Mouse (Mus musculus) CH12.LX (cell line): ENCODE measurements around the gene Trib3. TPM values are rescaled to one million over a fixed set of nuclear protein-coding genes. Genes with fewer than 3 reads are reported as not detected.

Experiments
- DNase-seq: peaks from one replicate; pipeline ENCODE4 v3.0.0-alpha.2; 2013; ENCODE audit errors: extremely low read depth
- H3K27ac ChIP-seq: 2 replicates; pipeline ENCODE4 v1.5.1; 2012; ENCODE audit warnings: low read depth, mild to moderate bottlenecking, control low read depth, moderate library complexity; ENCODE audit not compliant: insufficient read depth
- H3K27me3 ChIP-seq: replicated peaks from 2 replicates; pipeline ENCODE3; 2012; ENCODE audit warnings: inconsistent platforms
- H3K36me3 ChIP-seq, 2 experiments: replicated peaks in 1 of 2; 2 replicates each; pipeline versions ENCODE3 to v1.6.1; 2012; ENCODE audit warnings: inconsistent platforms in 1 of 2, low read length in 1 of 2, mild to moderate bottlenecking in 1 of 2, mixed read lengths in 1 of 2, moderate library complexity in 1 of 2; ENCODE audit not compliant: control insufficient read depth in 1 of 2, insufficient read depth in 1 of 2
- H3K4me1 ChIP-seq, 2 experiments: 2 replicates each; pipeline ENCODE4 v1.6.1; 2012; ENCODE audit warnings: inconsistent platforms in 1 of 2, moderate library complexity in 1 of 2; ENCODE audit not compliant: insufficient read depth in 2 of 2, control insufficient read depth in 1 of 2
- H3K4me2 ChIP-seq: 2 replicates; pipeline ENCODE4 v1.6.1; 2012; ENCODE audit warnings: low read depth, mild to moderate bottlenecking, control low read depth; ENCODE audit not compliant: poor library complexity, insufficient read depth, severe bottlenecking
- H3K4me3 ChIP-seq, 3 experiments: fragments of 150-350 bp in 1 of 3; sonication (generic) in 1 of 3; replicated peaks in 1 of 3; 2 replicates each; pipeline versions ENCODE3 to v1.5.1; 2011 to 2012; ENCODE audit warnings: low read depth in 2 of 3, low read length in 2 of 3, mild to moderate bottlenecking in 2 of 3, moderate library complexity in 2 of 3, control low read depth in 1 of 3, improper control_type of control experiment in 1 of 3, inconsistent platforms in 1 of 3, mixed read lengths in 1 of 3; ENCODE audit not compliant: poor library complexity in 1 of 3
- H3K79me2 ChIP-seq: replicated peaks from 2 replicates; pipeline ENCODE4 v1.6.1; 2012; ENCODE audit warnings: mild to moderate bottlenecking, moderate library complexity; ENCODE audit not compliant: control insufficient read depth, poor library complexity, insufficient read depth, severe bottlenecking; ENCODE audit errors: extremely low read depth
- H3K9ac ChIP-seq: 2 replicates; pipeline ENCODE4 v1.6.1; 2012; ENCODE audit warnings: low read depth, mild to moderate bottlenecking, control low read depth, moderate library complexity; ENCODE audit not compliant: insufficient read depth
- H3K9me3 ChIP-seq: replicated peaks from 2 replicates; pipeline ENCODE3; 2012; ENCODE audit warnings: low read length, inconsistent platforms, mixed read lengths
- BHLHE40 ChIP-seq: IDR thresholded peaks from 2 replicates; pipeline ENCODE4 v1.6.1; 2011; ENCODE audit warnings: mild to moderate bottlenecking, low read depth, low read length, improper control_type of control experiment
- CHD1 ChIP-seq: IDR thresholded peaks from 2 replicates; pipeline ENCODE4 v1.6.1; 2012; ENCODE audit warnings: low read depth, low read length, improper control_type of control experiment, inconsistent platforms
- CHD2 ChIP-seq: IDR thresholded peaks from 2 replicates; pipeline ENCODE4 v1.6.1; 2011; ENCODE audit warnings: low read length, improper control_type of control experiment
- CTCF ChIP-seq, 2 experiments: IDR thresholded peaks in 1 of 2; conservative IDR thresholded peaks in 1 of 2; 2 replicates each; pipeline ENCODE4 v1.5.1; 2011 to 2012; ENCODE audit warnings: low read depth in 2 of 2, low read length in 2 of 2, improper control_type of control experiment in 1 of 2, inconsistent platforms in 1 of 2, mild to moderate bottlenecking in 1 of 2, moderate library complexity in 1 of 2
- E2F4 ChIP-seq: IDR thresholded peaks from 2 replicates; pipeline ENCODE4 v1.6.1; 2011; ENCODE audit warnings: low read depth, low read length, improper control_type of control experiment; ENCODE audit not compliant: insufficient replicate concordance
- ELF1 ChIP-seq: IDR thresholded peaks from 2 replicates; pipeline ENCODE4 v1.6.1; 2014; ENCODE audit warnings: low read depth, mild to moderate bottlenecking, inconsistent platforms, low read length, improper control_type of control experiment
- EP300 ChIP-seq: IDR thresholded peaks from 2 replicates; pipeline ENCODE4 v1.6.1; 2011; ENCODE audit warnings: low read length, improper control_type of control experiment
- ETS1 ChIP-seq: conservative IDR thresholded peaks from 2 replicates; pipeline ENCODE4 v1.6.1; 2012; ENCODE audit warnings: low read depth, mild to moderate bottlenecking, inconsistent platforms, low read length, improper control_type of control experiment, moderate library complexity
- GABPA ChIP-seq: IDR thresholded peaks from 2 replicates; pipeline ENCODE4 v1.6.1; 2012; ENCODE audit warnings: low read depth, low read length, improper control_type of control experiment, inconsistent platforms; ENCODE audit not compliant: insufficient replicate concordance
- HCFC1 ChIP-seq: IDR thresholded peaks from 2 replicates; pipeline ENCODE4 v1.6.1; 2012; ENCODE audit warnings: low read depth, mild to moderate bottlenecking, inconsistent platforms, low read length, improper control_type of control experiment
- IRF4 ChIP-seq: IDR thresholded peaks from 2 replicates; pipeline ENCODE4 v1.6.1; 2014; ENCODE audit warnings: low read depth, mild to moderate bottlenecking, inconsistent platforms, low read length, improper control_type of control experiment
- JUN ChIP-seq: IDR thresholded peaks from 2 replicates; pipeline ENCODE4 v1.6.1; 2011; ENCODE audit warnings: low read depth, mild to moderate bottlenecking, low read length, improper control_type of control experiment, moderate library complexity; ENCODE audit not compliant: insufficient read depth
- JUND ChIP-seq: conservative IDR thresholded peaks from 2 replicates; pipeline ENCODE4 v1.6.1; 2011; ENCODE audit warnings: low read depth, low read length, improper control_type of control experiment
- KAT2A ChIP-seq: IDR thresholded peaks from 2 replicates; pipeline ENCODE4 v1.6.1; 2012; ENCODE audit warnings: low read length, improper control_type of control experiment, inconsistent platforms; ENCODE audit not compliant: insufficient replicate concordance
- MAFK ChIP-seq: IDR thresholded peaks from 2 replicates; pipeline ENCODE4 v1.6.1; 2011; ENCODE audit warnings: low read length, improper control_type of control experiment; ENCODE audit not compliant: insufficient replicate concordance
- MAX ChIP-seq: IDR thresholded peaks from 2 replicates; pipeline ENCODE4 v1.6.1; 2011; ENCODE audit warnings: low read length, improper control_type of control experiment
- MAZ ChIP-seq: IDR thresholded peaks from 2 replicates; pipeline ENCODE4 v1.6.1; 2012; ENCODE audit warnings: low read depth, mild to moderate bottlenecking, inconsistent platforms, low read length, improper control_type of control experiment, moderate library complexity
- MEF2A ChIP-seq: IDR thresholded peaks from 2 replicates; pipeline ENCODE4 v1.6.1; 2014; ENCODE audit warnings: low read depth, mild to moderate bottlenecking, inconsistent platforms, low read length, improper control_type of control experiment, borderline replicate concordance
- MXI1 ChIP-seq: IDR thresholded peaks from 2 replicates; pipeline ENCODE4 v1.6.1; 2011; ENCODE audit warnings: mild to moderate bottlenecking, low read depth, low read length, improper control_type of control experiment
- MYC ChIP-seq: IDR thresholded peaks from 2 replicates; pipeline ENCODE4 v1.6.1; 2011; ENCODE audit warnings: low read depth, mild to moderate bottlenecking, improper control_type of control experiment, low read length
- NELFE ChIP-seq: IDR thresholded peaks from 2 replicates; pipeline ENCODE4 v1.6.1; 2011; ENCODE audit warnings: low read depth, low read length, improper control_type of control experiment
- NRF1 ChIP-seq: IDR thresholded peaks from 2 replicates; pipeline ENCODE4 v1.6.1; 2014; ENCODE audit warnings: low read depth, mild to moderate bottlenecking, inconsistent platforms, low read length, improper control_type of control experiment, moderate library complexity
- PAX5 ChIP-seq: IDR thresholded peaks from 2 replicates; pipeline ENCODE4 v1.6.1; 2012; ENCODE audit warnings: low read length, inconsistent platforms, mixed read lengths
- POLR2A ChIP-seq: IDR thresholded peaks from 2 replicates; pipeline ENCODE4 v1.6.1; 2011; ENCODE audit warnings: low read depth, mild to moderate bottlenecking, improper control_type of control experiment, low read length
- POLR2AphosphoS2 ChIP-seq: IDR thresholded peaks from 2 replicates; pipeline ENCODE4 v1.6.1; 2011; ENCODE audit warnings: low read depth, low read length, improper control_type of control experiment
- RAD21 ChIP-seq: IDR thresholded peaks from 2 replicates; pipeline ENCODE4 v1.6.1; 2011; ENCODE audit warnings: low read depth, mild to moderate bottlenecking, low read length, improper control_type of control experiment, moderate library complexity
- RCOR1 ChIP-seq: conservative IDR thresholded peaks from 2 replicates; pipeline ENCODE4 v1.6.1; 2012; ENCODE audit warnings: low read depth, mild to moderate bottlenecking, inconsistent platforms, low read length, improper control_type of control experiment
- SIN3A ChIP-seq: IDR thresholded peaks from 2 replicates; pipeline ENCODE4 v1.6.1; 2012; ENCODE audit warnings: low read length, improper control_type of control experiment, inconsistent platforms
- SMC3 ChIP-seq: IDR thresholded peaks from 2 replicates; pipeline ENCODE4 v1.6.1; 2011; ENCODE audit warnings: low read depth, low read length, improper control_type of control experiment
- TBP ChIP-seq: conservative IDR thresholded peaks from 2 replicates; pipeline ENCODE4 v1.6.1; 2011; ENCODE audit warnings: low read depth, low read length, improper control_type of control experiment
- TCF12 ChIP-seq: IDR thresholded peaks from 2 replicates; pipeline ENCODE4 v1.6.1; 2014; ENCODE audit warnings: low read depth, mild to moderate bottlenecking, inconsistent platforms, low read length, improper control_type of control experiment
- UBTF ChIP-seq: IDR thresholded peaks from 2 replicates; pipeline ENCODE4 v1.6.1; 2012; ENCODE audit warnings: low read depth, mild to moderate bottlenecking, inconsistent platforms, low read length, improper control_type of control experiment, moderate library complexity
- USF1 ChIP-seq: IDR thresholded peaks from 2 replicates; pipeline ENCODE4 v1.6.1; 2014; ENCODE audit warnings: low read depth, mild to moderate bottlenecking, inconsistent platforms, low read length, improper control_type of control experiment
- USF2 ChIP-seq: conservative IDR thresholded peaks from 2 replicates; pipeline ENCODE4 v1.6.1; 2011; ENCODE audit warnings: low read depth, low read length, improper control_type of control experiment
- ZC3H11A ChIP-seq: IDR thresholded peaks from 2 replicates; pipeline ENCODE4 v1.6.1; 2012; ENCODE audit warnings: low read depth, mild to moderate bottlenecking, inconsistent platforms, low read length, improper control_type of control experiment
- ZKSCAN1 ChIP-seq: IDR thresholded peaks from 2 replicates; pipeline ENCODE4 v1.6.1; 2012; ENCODE audit warnings: low read depth, inconsistent platforms, low read length, improper control_type of control experiment, borderline replicate concordance
- ZMIZ1 ChIP-seq: IDR thresholded peaks from 2 replicates; pipeline ENCODE4 v1.6.1; 2012; ENCODE audit warnings: low read depth, mild to moderate bottlenecking, inconsistent platforms, low read length, improper control_type of control experiment
- ZNF384 ChIP-seq: IDR thresholded peaks from 2 replicates; pipeline ENCODE4 v1.6.1; 2012; ENCODE audit warnings: low read depth, low read length, improper control_type of control experiment, inconsistent platforms
- dilution Hi-C: fragments of 300-500 bp; cut with MboI; formaldehyde crosslinking; loops from 2 replicates; pipeline ENCODE4 v1.14.3; 2020; ENCODE audit warnings: low sequenced_read_pairs; ENCODE audit not compliant: extremely low pct_unique_long_range_greater_than_20kb, extremely low pct_ligation_motif_present
- in situ Hi-C: fragments of 300-500 bp; cut with MboI; formaldehyde crosslinking; loops from 3 replicates; pipeline ENCODE4 v1.14.3; 2019; ENCODE audit warnings: low sequenced_read_pairs, low pct_ligation_motif_present, low pct_unique_long_range_greater_than_20kb, mixed read lengths
- polyA plus RNA-seq: library from polyadenylated mRNA; unstranded; fragments of >175 nt; gene quantifications from 2 replicates; pipeline ENCODE4 v1.2.1, GENCODE M21; 2012; ENCODE audit warnings: low read depth; ENCODE audit not compliant: insufficient read length
- total RNA-seq, 2 experiments: library from RNA; depleted of rRNA; stranded (reverse); fragments of 300-350 nt in 1 of 2; fragments of >200 nt in 1 of 2; gene quantifications; 2 replicates each; pipeline ENCODE4 v1.2.3; 2012 to 2014

Trib3 gene
- total and polyA plus RNA-seq, 3 experiments: 25.1 to 56.9 (median 30.0) TPM

GRCm38 (mm10) chr2:152332101-152332825 lies 11.6 kb downstream of the Trib3 start, which contains the start of gene Rbck1:
Gene Rbck1 (minus strand): TSS chr2:152332653.
- H3K4me1 ChIP-seq: peaks cover 7 to 43% of the 10 kb centered on the region in 2 experiments
- no peaks in the 10 kb centered on the region for H3K9me3 ChIP-seq
- dilution Hi-C loops (no loop called here), in situ Hi-C loops (no loop called here)
- peak within 1 kb of the TSS; percentile 63 for H3K27ac ChIP-seq
- peak within 1 kb of the TSS; percentile 88 for H3K9ac ChIP-seq
- peak; percentile 92 for DNase-seq
- TF ChIP-seq IRF4 (peak; percentile 71), ZNF384 (no peak), MXI1 (peak; percentile 65; the same call in 1 of the 2 replicates), NRF1 (peak; percentile 46; the same call in 1 of the 2 replicates), POLR2A (peak; percentile 92), MEF2A (peak; percentile 61; the same call in 1 of the 2 replicates), GABPA (no peak; the same call in 1 of the 2 replicates), NELFE (peak; percentile 73), ELF1 (peak; percentile 99), CHD2 (no peak), ZMIZ1 (peak; percentile 26), JUN (no peak), ETS1 (peak; percentile 57; the same call in 1 of the 2 replicates), MAX (peak; percentile 85), RCOR1 (no peak), MAFK (no peak), RAD21 (no peak), UBTF (no peak; the same call in 1 of the 2 replicates), EP300 (no peak), E2F4 (0 out of 2 replicates have a peak, but pooled peaks have one; percentile 63), USF1 (no peak), CTCF (conservative IDR thresholded peaks at IDR 0.05 in 1 of 2, IDR thresholded peaks at IDR 0.05 in 1 of 2; ENCODE audit: low read depth in 2 of 2, low read length in 2 of 2) (peak in 1 of 2 experiments; percentile 34; a peak in 2 of 4 replicates), KAT2A (peak; percentile 75; the same call in 1 of the 2 replicates), CHD1 (no peak), TBP (0 out of 2 replicates have a peak, but pooled peaks have one; percentile 36), JUND (no peak), ZC3H11A (no peak), MYC (peak; percentile 73), USF2 (no peak), PAX5 (no peak), ZKSCAN1 (no peak), SIN3A (peak; percentile 87; the same call in 1 of the 2 replicates), HCFC1 (peak; percentile 89), BHLHE40 (peak; percentile 56; the same call in 1 of the 2 replicates), MAZ (peak; percentile 60; the same call in 1 of the 2 replicates), TCF12 (peak; percentile 89), POLR2AphosphoS2 (no peak), SMC3 (no peak)
- peaks cover 25 to 48% of the 10 kb centered on the region in 2 experiments for H3K36me3 ChIP-seq
- H3K79me2 ChIP-seq: peaks cover 32% of the 10 kb centered on the region
- peak within 1 kb of the TSS; percentile 68 to 90 (median 75) for H3K4me3 ChIP-seq
- peak within 1 kb of the TSS; percentile 95 for H3K4me2 ChIP-seq
- H3K27me3 ChIP-seq: no peaks in the 10 kb centered on the region
